ENCODE assay signal across 14 mouse cellular contexts in the genomic region with DNA sequence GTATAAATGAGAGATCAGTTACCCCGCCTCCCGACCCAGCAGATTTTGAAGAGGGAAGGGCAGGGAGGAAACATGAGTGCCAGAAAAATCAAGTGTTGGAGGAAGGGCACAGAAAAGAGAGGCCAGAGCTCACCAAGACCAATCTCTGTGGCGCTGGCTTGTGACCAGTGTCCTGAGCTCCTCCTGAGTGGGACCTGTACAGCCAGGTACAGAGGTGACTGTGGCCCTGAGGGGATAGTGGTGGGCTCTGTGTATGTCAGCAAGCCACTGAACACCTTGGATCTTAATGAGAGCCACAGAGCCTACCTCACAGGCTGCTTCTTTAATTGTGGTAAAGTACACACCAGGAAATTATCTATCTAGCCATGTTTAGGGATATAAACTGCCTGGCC. TPM values are rescaled to one million over a fixed set of nuclear protein-coding genes. Genes with fewer than 3 reads are reported as not detected.
DNase-seq lines count a peak whose midpoint lies in the region; ATAC-seq lines count a peak whose summit lies in the region.
"Had no signal": no experiment of that assay in that cellular context is flagged by ENCODE, and none has a peak within 500 bp of the region (broad histone marks: within the 10 kb centered on the region; RNA-seq: fewer than 3 reads in every experiment).

No protein-coding gene starts in this region.

- ATAC-seq in hindbrain, embryonic 13.5 days (ENCODE audit: low FRiP score) = 0 out of 2 replicates have a peak, but pooled peaks have one; percentile 41
- 0 out of 2 replicates have a peak, but pooled peaks have one; percentile 13 for ATAC-seq in embryonic facial prominence, embryonic 14.5 days (ENCODE audit: low read depth)
- 0 out of 2 replicates have a peak, but pooled peaks have one; percentile 11 for ATAC-seq in forebrain, embryonic 16.5 days
- no peak for ATAC-seq in midbrain, embryonic 14.5 days (ENCODE audit: low FRiP score, low TSS enrichment)

- no peak for DNase-seq in hindbrain, embryonic 10.5 days (ENCODE audit: low spot score)
- no peak for DNase-seq in embryonic facial prominence, embryonic 14.5 days (ENCODE audit: low spot score)
- DNase-seq in midbrain, embryonic 14.5 days = no peak
- no peak for DNase-seq in adrenal gland, postnatal 36 days
- no peak for DNase-seq in right cerebral cortex, adult 18-20 months
- DNase-seq: adrenal gland, postnatal 10 days; heart, adult 18-20 months had no signal

- no peaks in the 10 kb centered on the region for H3K36me3 ChIP-seq in hindbrain, embryonic 13.5 days
- 0 out of 2 replicates have a peak, but pooled peaks cover 4% of the 10 kb centered on the region for H3K36me3 ChIP-seq in hindbrain, embryonic 10.5 days
- H3K36me3 ChIP-seq in embryonic facial prominence, embryonic 14.5 days (ENCODE audit: control insufficient read depth, insufficient read depth, low read length) = no peaks in the 10 kb centered on the region
- no peaks in the 10 kb centered on the region for H3K36me3 ChIP-seq in forebrain, embryonic 16.5 days (ENCODE audit: control insufficient read depth, insufficient read depth)
- no peaks in the 10 kb centered on the region for H3K36me3 ChIP-seq in midbrain, embryonic 14.5 days (ENCODE audit: control insufficient read depth, insufficient read depth, low read length)
- H3K36me3 ChIP-seq: embryonic facial prominence, embryonic 12.5 days; G1E had no signal

- WGBS in hindbrain, embryonic 13.5 days = 67% methylated on average over 3 of the region's 3 CpGs
- WGBS in hindbrain, embryonic 10.5 days = 66% methylated on average over 3 of the region's 3 CpGs
- WGBS in embryonic facial prominence, embryonic 14.5 days = 41% methylated on average over 3 of the region's 3 CpGs
- WGBS in forebrain, embryonic 16.5 days = 40% methylated on average over 3 of the region's 3 CpGs
- WGBS in midbrain, embryonic 14.5 days = 52% methylated on average over 3 of the region's 3 CpGs

- peak overlapping the region; percentile 85 for H3K27ac ChIP-seq in hindbrain, embryonic 13.5 days
- no peak overlapping the region for H3K27ac ChIP-seq in hindbrain, embryonic 10.5 days
- H3K27ac ChIP-seq in embryonic facial prominence, embryonic 14.5 days (replicated peaks; ENCODE audit: low read depth, low read length) = peak overlapping the region; percentile 25; the same call in 1 of the 2 replicates
- peak overlapping the region; percentile 27 for H3K27ac ChIP-seq in forebrain, embryonic 16.5 days (ENCODE audit: low read length)
- peak overlapping the region; percentile 73 for H3K27ac ChIP-seq in midbrain, embryonic 14.5 days (replicated peaks; ENCODE audit: low read depth, low read length)
- H3K27ac ChIP-seq: kidney, postnatal 0 days; liver, embryonic 14.5 days had no signal

- H3K9ac ChIP-seq in hindbrain, embryonic 13.5 days = 0 out of 2 replicates have a peak overlapping the region, but pooled peaks have one; percentile 30
- H3K9ac ChIP-seq in embryonic facial prominence, embryonic 14.5 days (ENCODE audit: low read depth, low read length) = no peak overlapping the region
- H3K9ac ChIP-seq in forebrain, embryonic 16.5 days (replicated peaks; ENCODE audit: low read depth, low read length) = 0 out of 2 replicates have a peak overlapping the region, but pooled peaks have one; percentile 4
- peak overlapping the region; percentile 21; the same call in 1 of the 2 replicates for H3K9ac ChIP-seq in midbrain, embryonic 14.5 days (replicated peaks; ENCODE audit: low read length)
- H3K9ac ChIP-seq: embryonic facial prominence, embryonic 12.5 days; liver, embryonic 14.5 days had no signal

- peaks cover 27% of the 10 kb centered on the region for H3K4me1 ChIP-seq in hindbrain, embryonic 13.5 days (replicated peaks)
- peaks cover 20% of the 10 kb centered on the region for H3K4me1 ChIP-seq in hindbrain, embryonic 10.5 days (replicated peaks)
- peaks cover 20% of the 10 kb centered on the region for H3K4me1 ChIP-seq in embryonic facial prominence, embryonic 14.5 days (ENCODE audit: control insufficient read depth, insufficient read depth, low read length)
- H3K4me1 ChIP-seq in forebrain, embryonic 16.5 days (replicated peaks; ENCODE audit: control insufficient read depth, insufficient read depth, low read length) = peaks cover 14% of the 10 kb centered on the region
- H3K4me1 ChIP-seq in midbrain, embryonic 14.5 days (ENCODE audit: control insufficient read depth, insufficient read depth, low read length) = peaks cover 18% of the 10 kb centered on the region

- no peak overlapping the region for H3K4me3 ChIP-seq in hindbrain, embryonic 13.5 days
- H3K4me3 ChIP-seq in hindbrain, embryonic 10.5 days = no peak overlapping the region
- no peak overlapping the region for H3K4me3 ChIP-seq in embryonic facial prominence, embryonic 14.5 days (ENCODE audit: low read depth, low read length)
- H3K4me3 ChIP-seq in forebrain, embryonic 16.5 days (replicated peaks; ENCODE audit: low read length) = no peak overlapping the region
- no peak overlapping the region for H3K4me3 ChIP-seq in midbrain, embryonic 14.5 days (replicated peaks; ENCODE audit: low read depth, low read length)
- H3K4me3 ChIP-seq: embryonic facial prominence, embryonic 12.5 days; megakaryocyte, embryonic 14.5 days had no signal

- H3K9me3 ChIP-seq in hindbrain, embryonic 13.5 days = peaks cover 10% of the 10 kb centered on the region
- H3K9me3 ChIP-seq in hindbrain, embryonic 10.5 days = peaks cover 16% of the 10 kb centered on the region
- peaks cover 10% of the 10 kb centered on the region for H3K9me3 ChIP-seq in embryonic facial prominence, embryonic 14.5 days (ENCODE audit: control insufficient read depth, low read length)
- peaks cover 9% of the 10 kb centered on the region; the same call in 1 of the 2 replicates for H3K9me3 ChIP-seq in forebrain, embryonic 16.5 days (ENCODE audit: control insufficient read depth, low read length)
- H3K9me3 ChIP-seq in midbrain, embryonic 14.5 days (ENCODE audit: control insufficient read depth, low read length) = no peaks in the 10 kb centered on the region; the same call in 1 of the 2 replicates
- H3K9me3 ChIP-seq: G1E had no signal

- no peaks in the 10 kb centered on the region for H3K27me3 ChIP-seq in hindbrain, embryonic 13.5 days
- no peaks in the 10 kb centered on the region for H3K27me3 ChIP-seq in hindbrain, embryonic 10.5 days (ENCODE audit: insufficient read depth, poor library complexity, severe bottlenecking)
- H3K27me3 ChIP-seq in embryonic facial prominence, embryonic 14.5 days (replicated peaks; ENCODE audit: control insufficient read depth, insufficient read depth, low read length) = no peaks in the 10 kb centered on the region
- H3K27me3 ChIP-seq in forebrain, embryonic 16.5 days (replicated peaks; ENCODE audit: control insufficient read depth, insufficient read depth, low read length) = no peaks in the 10 kb centered on the region
- no peaks in the 10 kb centered on the region for H3K27me3 ChIP-seq in midbrain, embryonic 14.5 days (ENCODE audit: control insufficient read depth, insufficient read depth, low read length)
- H3K27me3 ChIP-seq: embryonic facial prominence, embryonic 12.5 days had no signal

- no peak overlapping the region for H3K4me2 ChIP-seq in hindbrain, embryonic 13.5 days
- H3K4me2 ChIP-seq in embryonic facial prominence, embryonic 14.5 days (ENCODE audit: low read depth, low read length) = no peak overlapping the region
- H3K4me2 ChIP-seq in forebrain, embryonic 16.5 days (ENCODE audit: low read length) = no peak overlapping the region
- no peak overlapping the region for H3K4me2 ChIP-seq in midbrain, embryonic 14.5 days (ENCODE audit: low read length)
- H3K4me2 ChIP-seq: embryonic facial prominence, embryonic 12.5 days had no signal

RNA-seq across cellular contexts. Expression of a gene that starts 14.9 kb away (rescaled TPM):
- 8.6 TPM in 2 replicates for polyA plus RNA-seq in hindbrain, embryonic 13.5 days (2015; fragmentation: Nextera tagmentation; extraction: Ambion mirVana)
- polyA plus RNA-seq in hindbrain, embryonic 10.5 days (2016; fragmentation: Nextera tagmentation; extraction: Ambion mirVana) = 8.3 and 8.8 TPM in 2 replicates
- 12.5 and 12.9 TPM in 2 replicates for polyA plus RNA-seq in embryonic facial prominence, embryonic 14.5 days (2014; fragmentation: Nextera tagmentation; extraction: Ambion mirVana)
- 6.3 and 6.9 TPM in 2 replicates for polyA plus RNA-seq in forebrain, embryonic 16.5 days (2015; fragmentation: Nextera tagmentation; extraction: Ambion mirVana)
- 5.4 and 6.8 TPM in 2 replicates for polyA plus RNA-seq in midbrain, embryonic 14.5 days (2014; fragmentation: Nextera tagmentation; extraction: Ambion mirVana)
- 10 to 100 TPM; 12.5 to 18.9 TPM for total RNA-seq in adrenal gland, postnatal 36 days (2021)
